Mouse (Mus musculus) hindbrain, embryonic 10.5 days (tissue): ENCODE results near the gene Tctex1d2. TPM values are rescaled to one million over a fixed set of nuclear protein-coding genes. Genes with fewer than 3 reads are reported as not detected.

Experiments used
- DNase-seq: peaks from one replicate; pipeline ENCODE4 v3.0.0-alpha.2; 2017; ENCODE audit warnings: low spot score
- H3K27ac ChIP-seq: fragments of 300-500 bp; sonication (generic); 2 replicates; pipeline ENCODE4 v1.5.1; 2016; ENCODE audit warnings: mild to moderate bottlenecking, moderate library complexity
- H3K27me3 ChIP-seq: fragments of 300-500 bp; sonication (generic); 2 replicates; pipeline ENCODE4 v1.6.1; 2016; ENCODE audit warnings: mild to moderate bottlenecking; ENCODE audit not compliant: poor library complexity, insufficient read depth, severe bottlenecking
- H3K36me3 ChIP-seq: fragments of 300-500 bp; sonication (generic); 2 replicates; pipeline ENCODE4 v1.6.1; 2016; ENCODE audit warnings: mild to moderate bottlenecking, moderate library complexity
- H3K4me1 ChIP-seq: fragments of 300-500 bp; sonication (generic); replicated peaks from 2 replicates; pipeline ENCODE4 v1.6.1; 2016; ENCODE audit warnings: mild to moderate bottlenecking
- H3K4me3 ChIP-seq: fragments of 300-500 bp; sonication (generic); 2 replicates; pipeline ENCODE4 v1.5.1; 2016; ENCODE audit warnings: mild to moderate bottlenecking, moderate library complexity
- H3K9me3 ChIP-seq: fragments of 300-500 bp; sonication (generic); 2 replicates; pipeline ENCODE4 v1.6.1; 2016; ENCODE audit warnings: mild to moderate bottlenecking, moderate library complexity
- WGBS: fragments of 180-500 bp; shearing (Covaris S2); methylation state at CpG from one replicate; pipeline ENCODE4 v1.1.7; 2016; 5-methylcytosine and 5-hydroxymethylcytosine counted together
- polyA plus RNA-seq: library from polyadenylated mRNA; unstranded; fragments of >200 nt; fragmentation: Nextera tagmentation; extraction: Ambion mirVana; gene quantifications from 2 replicates; pipeline ENCODE4 v1.2.1, GENCODE M21; 2016

Gene Tctex1d2
- polyA plus RNA-seq, 1 experiment from 2014 or later: 35.9 TPM

GRCm38 (mm10) chr16:32401335-32401965 is 18.1 kb upstream of the Tctex1d2 start:
- 80% methylated on average over 9 of the region's 9 CpGs for WGBS
- peaks cover 1% of the 10 kb centered on the region for H3K4me1 ChIP-seq
- no peak overlapping the region for H3K27ac ChIP-seq
- H3K36me3 ChIP-seq: no peaks in the 10 kb centered on the region
- no peaks in the 10 kb centered on the region for H3K27me3 ChIP-seq
- no peaks in the 10 kb centered on the region for H3K9me3 ChIP-seq
- no peak for DNase-seq
- H3K4me3 ChIP-seq: no peak overlapping the region

GRCm38 (mm10) chr16:32402818-32403217 is 16.7 kb upstream of the Tctex1d2 start:
- no peaks in the 10 kb centered on the region for H3K4me1 ChIP-seq
- no peak for DNase-seq
- no peak overlapping the region for H3K4me3 ChIP-seq
- no peaks in the 10 kb centered on the region for H3K9me3 ChIP-seq
- H3K27ac ChIP-seq: no peak overlapping the region
- no peaks in the 10 kb centered on the region for H3K36me3 ChIP-seq
- no peaks in the 10 kb centered on the region for H3K27me3 ChIP-seq
- WGBS: 89% methylated on average over 3 of the region's 3 CpGs

- Histone ChIP-seq H3K4me3 (no peak overlapping the region), H3K9me3 (no peaks in the 10 kb centered on the region), H3K36me3 (no peaks in the 10 kb centered on the region), H3K27me3 (no peaks in the 10 kb centered on the region), H3K4me1 (no peaks in the 10 kb centered on the region), H3K27ac (no peak overlapping the region)
- WGBS: 90% methylated on average over 9 of the region's 9 CpGs
- DNase-seq: no peak
Measured at GRCm38 (mm10) chr16:32405716-32406115, 13.8 kb upstream of the Tctex1d2 start.

- H3K27ac ChIP-seq: no peak overlapping the region
Measured at GRCm38 (mm10) chr16:32406671-32407070, 12.8 kb upstream of the Tctex1d2 start.

GRCm38 (mm10) chr16:32407730-32408129 is 11.8 kb upstream of the Tctex1d2 start:
- Histone ChIP-seq H3K27ac (no peak overlapping the region), H3K27me3 (no peaks in the 10 kb centered on the region), H3K9me3 (no peaks in the 10 kb centered on the region), H3K4me1 (no peaks in the 10 kb centered on the region), H3K4me3 (no peak overlapping the region), H3K36me3 (no peaks in the 10 kb centered on the region)
- no peak for DNase-seq
- 83% methylated on average over 10 of the region's 10 CpGs for WGBS

More at GRCm38 (mm10) chr16:32406671-32407070, 12.8 kb upstream of the Tctex1d2 start:
- no peaks in the 10 kb centered on the region for H3K36me3 ChIP-seq
- H3K4me1 ChIP-seq: no peaks in the 10 kb centered on the region
- 77% methylated on average over 6 of the region's 6 CpGs for WGBS
- H3K27me3 ChIP-seq: no peaks in the 10 kb centered on the region
- no peak for DNase-seq
- H3K4me3 ChIP-seq: no peak overlapping the region
- no peaks in the 10 kb centered on the region for H3K9me3 ChIP-seq

- H3K4me1 ChIP-seq: peaks cover 14% of the 10 kb centered on the region
- H3K9me3 ChIP-seq: no peaks in the 10 kb centered on the region
- 60% methylated on average over 1 of the region's 1 CpGs for WGBS
- H3K36me3 ChIP-seq: no peaks in the 10 kb centered on the region
- no peak overlapping the region for H3K27ac ChIP-seq
- H3K27me3 ChIP-seq: no peaks in the 10 kb centered on the region
- H3K4me3 ChIP-seq: no peak overlapping the region
- no peak for DNase-seq
Measured at GRCm38 (mm10) chr16:32417457-32417856, 2.0 kb upstream of the Tctex1d2 start.

GRCm38 (mm10) chr16:32427506-32427905 is 8.0 kb downstream of the Tctex1d2 start:
- H3K9me3 ChIP-seq: no peaks in the 10 kb centered on the region

GRCm38 (mm10) chr16:32430474-32431046 is 11.1 kb downstream of the Tctex1d2 start, which contains the start of gene Pcyt1a:
TSS of gene Pcyt1a (plus strand) at chr16:32430921.
- no peaks in the 10 kb centered on the region for H3K27me3 ChIP-seq
- under 1% methylated on average over 54 of the region's 54 CpGs for WGBS
- H3K4me1 ChIP-seq: peaks cover 21% of the 10 kb centered on the region
- peak within 1 kb of the TSS; percentile 83 for H3K4me3 ChIP-seq
- H3K27ac ChIP-seq: peak within 1 kb of the TSS; percentile 93
- peak; percentile 95 for DNase-seq
- H3K36me3 ChIP-seq: 0 out of 2 replicates have a peak, but pooled peaks cover 4% of the 10 kb centered on the region
- H3K9me3 ChIP-seq: no peaks in the 10 kb centered on the region

More at GRCm38 (mm10) chr16:32427506-32427905, 8.0 kb downstream of the Tctex1d2 start:
- no peaks in the 10 kb centered on the region for H3K27me3 ChIP-seq
- H3K27ac ChIP-seq: no peak overlapping the region
- DNase-seq: no peak
- 92% methylated on average over 3 of the region's 3 CpGs for WGBS
- H3K36me3 ChIP-seq: 0 out of 2 replicates have a peak, but pooled peaks cover 4% of the 10 kb centered on the region
- H3K4me3 ChIP-seq: no peak overlapping the region
- H3K4me1 ChIP-seq: peaks cover 21% of the 10 kb centered on the region

GRCm38 (mm10) chr16:32431047-32431591 is 11.6 kb downstream of the Tctex1d2 start:
- Histone ChIP-seq H3K36me3 (0 out of 2 replicates have a peak, but pooled peaks cover 4% of the 10 kb centered on the region), H3K4me1 (peaks cover 21% of the 10 kb centered on the region), H3K9me3 (no peaks in the 10 kb centered on the region), H3K27me3 (no peaks in the 10 kb centered on the region), H3K4me3 (peak overlapping the region; percentile 83), H3K27ac (peak overlapping the region; percentile 93)
- no peak for DNase-seq
- 3% methylated on average over 28 of the region's 28 CpGs for WGBS

GRCm38 (mm10) chr16:32431926-32432325 is 12.4 kb downstream of the Tctex1d2 start:
- H3K27ac ChIP-seq: no peak overlapping the region
- H3K36me3 ChIP-seq: 0 out of 2 replicates have a peak, but pooled peaks cover under 1% of the 10 kb centered on the region
- WGBS: 90% methylated on average over 1 of the region's 1 CpGs
- peak overlapping the region; percentile 83 for H3K4me3 ChIP-seq
- DNase-seq: no peak
- no peaks in the 10 kb centered on the region for H3K9me3 ChIP-seq
- no peaks in the 10 kb centered on the region for H3K27me3 ChIP-seq
- peaks cover 21% of the 10 kb centered on the region for H3K4me1 ChIP-seq

GRCm38 (mm10) chr16:32433138-32433537 is 13.6 kb downstream of the Tctex1d2 start:
- H3K27ac ChIP-seq: no peak overlapping the region
- no peaks in the 10 kb centered on the region for H3K27me3 ChIP-seq
- WGBS: 83% methylated on average over 2 of the region's 2 CpGs
- H3K4me1 ChIP-seq: peaks cover 21% of the 10 kb centered on the region
- H3K36me3 ChIP-seq: no peaks in the 10 kb centered on the region
- H3K4me3 ChIP-seq: no peak overlapping the region
- DNase-seq: no peak
- no peaks in the 10 kb centered on the region for H3K9me3 ChIP-seq

- DNase-seq: no peak
- WGBS: 75% methylated on average over 6 of the region's 6 CpGs
- no peaks in the 10 kb centered on the region for H3K36me3 ChIP-seq
Measured at GRCm38 (mm10) chr16:32434066-32434465, 14.6 kb downstream of the Tctex1d2 start.

GRCm38 (mm10) chr16:32434691-32435090 is 15.2 kb downstream of the Tctex1d2 start:
- no peak overlapping the region for H3K4me3 ChIP-seq
- no peak for DNase-seq
- H3K9me3 ChIP-seq: no peaks in the 10 kb centered on the region
- no peaks in the 10 kb centered on the region for H3K36me3 ChIP-seq
- H3K27me3 ChIP-seq: no peaks in the 10 kb centered on the region
- H3K27ac ChIP-seq: no peak overlapping the region
- peaks cover 16% of the 10 kb centered on the region for H3K4me1 ChIP-seq

More at GRCm38 (mm10) chr16:32434066-32434465, 14.6 kb downstream of the Tctex1d2 start:
- Histone ChIP-seq H3K4me1 (peaks cover 21% of the 10 kb centered on the region), H3K9me3 (no peaks in the 10 kb centered on the region), H3K27ac (no peak overlapping the region), H3K27me3 (no peaks in the 10 kb centered on the region), H3K4me3 (no peak overlapping the region)
